Mouse (Mus musculus) myocyte (in vitro differentiated cells): ENCODE measurements at regions not wholly inside any gene's neighbourhood (a gene's known extent, or its start where the extent isn't known, plus 50 kb on each side); places are given as distances from the start of the nearest gene placed in this dataset.

Experiments used
- H3K27me3 ChIP-seq: one replicate; pipeline ENCODE4 v1.6.1; 2011; ENCODE audit not compliant: control insufficient read depth, insufficient read depth, insufficient read length
- H3K36me3 ChIP-seq: one replicate; pipeline ENCODE4 v1.6.1; 2011; ENCODE audit not compliant: control insufficient read depth, insufficient read depth
- H3K4me2 ChIP-seq: one replicate; pipeline ENCODE4 v1.6.1; 2011; ENCODE audit warnings: low read depth, control low read depth
- H3K4me3 ChIP-seq: one replicate; pipeline ENCODE4 v1.5.1; 2011; ENCODE audit warnings: mild to moderate bottlenecking, control low read depth, moderate library complexity
- H3K79me2 ChIP-seq: one replicate; pipeline ENCODE4 v1.6.1; 2011; ENCODE audit not compliant: control insufficient read depth, insufficient read depth
- H3ac ChIP-seq: one replicate; pipeline ENCODE4 v1.6.1; 2011; ENCODE audit not compliant: control insufficient read depth, insufficient read length
- CEBPB ChIP-seq: IDR thresholded peaks from 2 replicates; pipeline ENCODE4 v1.6.1; 2011; ENCODE audit warnings: mild to moderate bottlenecking, moderate library complexity; ENCODE audit not compliant: poor library complexity, insufficient read depth, severe bottlenecking
- E2F4 ChIP-seq: IDR thresholded peaks from one replicate; pipeline ENCODE4 v1.6.1; 2011; ENCODE audit warnings: mild to moderate bottlenecking, control low read depth, moderate library complexity; ENCODE audit not compliant: insufficient read depth
- MAX ChIP-seq: IDR thresholded peaks from one replicate; pipeline ENCODE4 v1.6.1; 2011; ENCODE audit warnings: low read depth, mild to moderate bottlenecking, control low read depth
- MYOD1 ChIP-seq, 3 experiments: IDR thresholded peaks; one replicate each; pipeline ENCODE4 v1.6.1; 2011; ENCODE audit warnings: control low read depth in 2 of 3, low read depth in 2 of 3, mild to moderate bottlenecking in 2 of 3, moderate library complexity in 1 of 3; ENCODE audit not compliant: insufficient read length in 2 of 3, control insufficient read depth in 1 of 3
- MYOG ChIP-seq, 3 experiments: IDR thresholded peaks; one replicate each; pipeline ENCODE4 v1.6.1; 2011; ENCODE audit warnings: control low read depth in 2 of 3, low read depth in 2 of 3, mild to moderate bottlenecking in 2 of 3; ENCODE audit not compliant: insufficient read length in 2 of 3, control insufficient read depth in 1 of 3, insufficient read depth in 1 of 3
- POLR2A ChIP-seq: IDR thresholded peaks from one replicate; pipeline ENCODE4 v1.6.1; 2011; ENCODE audit warnings: low read depth, mild to moderate bottlenecking, control low read depth, moderate library complexity; ENCODE audit not compliant: insufficient read length
- POLR2AphosphoS2 ChIP-seq: IDR thresholded peaks from one replicate; pipeline ENCODE4 v1.6.1; 2011; ENCODE audit warnings: low read depth, control low read depth; ENCODE audit not compliant: insufficient read length
- REST ChIP-seq: IDR thresholded peaks from one replicate; pipeline ENCODE4 v1.6.1; 2011; ENCODE audit warnings: mild to moderate bottlenecking, control low read depth, moderate library complexity; ENCODE audit not compliant: insufficient read depth, insufficient read length
- SRF ChIP-seq: IDR thresholded peaks from one replicate; pipeline ENCODE4 v1.6.1; 2011; ENCODE audit warnings: low read depth; ENCODE audit not compliant: control insufficient read depth, insufficient read length
- TCF12 ChIP-seq: IDR thresholded peaks from one replicate; pipeline ENCODE4 v1.6.1; 2011; ENCODE audit warnings: mild to moderate bottlenecking, control low read depth; ENCODE audit not compliant: poor library complexity, insufficient read depth, severe bottlenecking
- TCF3 ChIP-seq: IDR thresholded peaks from one replicate; pipeline ENCODE4 v1.6.1; 2011; ENCODE audit warnings: low read depth, control low read depth; ENCODE audit not compliant: insufficient read length
- USF1 ChIP-seq: IDR thresholded peaks from one replicate; pipeline ENCODE4 v1.6.1; 2011; ENCODE audit warnings: low read depth, mild to moderate bottlenecking, control low read depth, moderate library complexity

DNA sequence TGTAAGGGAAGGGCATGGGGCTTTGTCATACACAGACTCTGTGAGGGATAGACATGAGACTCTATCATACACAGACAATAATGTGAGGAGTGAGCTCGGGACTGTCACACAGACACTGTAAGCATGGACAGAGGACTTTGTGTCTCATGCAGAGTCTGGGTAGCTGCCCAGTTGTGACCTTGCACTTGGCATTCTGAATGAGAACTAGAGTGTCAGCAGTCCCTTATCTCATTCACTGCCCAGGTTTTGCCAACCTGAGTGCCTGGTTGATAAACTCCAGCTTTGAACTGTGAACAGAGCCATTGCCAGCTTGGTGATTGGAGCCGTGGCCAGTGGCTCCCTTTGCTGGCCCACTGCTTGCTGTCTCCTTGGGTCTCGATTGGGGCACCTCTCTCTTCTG lies 75.5 kb upstream of the Otos start:
- no peak for TF ChIP-seq POLR2AphosphoS2
- TF ChIP-seq TCF3 = no peak
- no peak for TF ChIP-seq TCF12
- TF ChIP-seq CEBPB = no peak
- H3K36me3 ChIP-seq = no peaks in the 10 kb centered on the region
- no peaks in the 10 kb centered on the region for H3K27me3 ChIP-seq
- no peak overlapping the region for H3K4me2 ChIP-seq
- no peaks in the 10 kb centered on the region for H3K79me2 ChIP-seq
- no peak overlapping the region for H3ac ChIP-seq
- no peak overlapping the region for H3K4me3 ChIP-seq

GRCm38 (mm10) chr1:92720567-92720966 lies 71.9 kb upstream of the Otos start:
- Histone ChIP-seq H3K36me3 (no peaks in the 10 kb centered on the region), H3K4me3 (no peak overlapping the region), H3K27me3 (no peaks in the 10 kb centered on the region), H3K4me2 (no peak overlapping the region), H3ac (no peak overlapping the region), H3K79me2 (no peaks in the 10 kb centered on the region)
- TF ChIP-seq MYOD1 (IDR thresholded peaks at IDR 0.05; ENCODE audit: control insufficient read depth in 1 of 3, insufficient read length in 2 of 3, low read depth in 2 of 3) = no peak
- no peak for TF ChIP-seq POLR2A
- TF ChIP-seq MAX = no peak
- TF ChIP-seq TCF3 = no peak
- TF ChIP-seq MYOG (IDR thresholded peaks at IDR 0.05; ENCODE audit: control insufficient read depth in 1 of 3, insufficient read depth in 1 of 3, insufficient read length in 2 of 3, low read depth in 2 of 3) = peak in 1 of 3 experiments; percentile 24

DNA sequence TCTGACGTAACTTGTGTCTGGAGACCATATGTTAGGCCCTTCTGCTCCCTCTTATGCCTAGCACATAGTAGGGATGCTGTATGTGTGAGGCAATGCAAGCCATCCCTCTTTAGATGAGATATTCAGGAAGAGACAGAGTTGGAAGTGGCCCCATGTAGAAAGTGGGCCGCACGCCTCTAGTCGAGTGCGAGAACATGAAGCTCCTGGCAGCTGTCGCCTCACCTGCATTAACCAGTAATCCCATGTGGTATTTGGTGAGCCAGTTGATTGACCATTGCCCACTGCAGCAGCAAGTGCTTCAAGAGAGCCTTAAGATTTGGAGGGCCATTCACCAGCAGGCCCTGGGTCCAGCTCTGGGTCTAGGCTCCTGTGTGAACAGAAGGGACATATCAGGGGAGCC lies 71.2 kb upstream of the Otos start:
- H3K79me2 ChIP-seq = no peaks in the 10 kb centered on the region
- no peaks in the 10 kb centered on the region for H3K36me3 ChIP-seq
- TF ChIP-seq MYOD1 (IDR thresholded peaks at IDR 0.05; ENCODE audit: control insufficient read depth in 1 of 3, insufficient read length in 2 of 3, low read depth in 2 of 3) (peak in 2 of 3 experiments; percentile 17 to 57), POLR2AphosphoS2 (no peak), CEBPB (no peak), MYOG (IDR thresholded peaks at IDR 0.05; ENCODE audit: control insufficient read depth in 1 of 3, insufficient read depth in 1 of 3, insufficient read length in 2 of 3, low read depth in 2 of 3) (peak in 1 of 3 experiments; percentile 52), TCF12 (no peak)
- no peak overlapping the region for H3ac ChIP-seq
- no peak overlapping the region for H3K4me2 ChIP-seq
- no peak overlapping the region for H3K4me3 ChIP-seq
- H3K27me3 ChIP-seq = no peaks in the 10 kb centered on the region

DNA sequence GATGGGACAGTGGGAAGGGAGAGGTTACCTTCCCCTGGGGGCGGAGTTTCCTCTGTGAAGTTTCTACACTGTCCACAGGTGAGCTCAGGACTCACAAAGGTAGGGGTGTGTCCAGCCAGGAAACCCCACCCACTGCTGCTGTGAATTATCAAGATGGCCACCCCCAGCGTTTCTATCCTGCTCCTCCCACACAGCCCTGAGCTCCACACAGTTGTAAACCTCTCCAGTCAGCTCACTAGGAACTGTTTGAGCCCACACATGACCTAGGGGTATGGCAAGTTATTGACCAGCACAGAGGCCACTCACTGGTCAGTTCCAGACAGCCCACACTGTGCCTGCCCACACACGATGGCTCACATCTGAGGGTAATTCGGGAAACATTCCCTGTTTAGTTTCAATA lies 69.5 kb upstream of the Otos start:
- Histone ChIP-seq H3K27me3 (no peaks in the 10 kb centered on the region), H3K36me3 (no peaks in the 10 kb centered on the region), H3K79me2 (no peaks in the 10 kb centered on the region), H3ac (no peak overlapping the region), H3K4me2 (peak overlapping the region; percentile 25), H3K4me3 (no peak overlapping the region)
- TF ChIP-seq MYOD1 (IDR thresholded peaks at IDR 0.05; ENCODE audit: control insufficient read depth in 1 of 3, insufficient read length in 2 of 3, low read depth in 2 of 3) (no peak), CEBPB (no peak), TCF3 (no peak), REST (no peak), USF1 (no peak), POLR2A (no peak), TCF12 (no peak), MYOG (IDR thresholded peaks at IDR 0.05; ENCODE audit: control insufficient read depth in 1 of 3, insufficient read depth in 1 of 3, insufficient read length in 2 of 3, low read depth in 2 of 3) (no peak), E2F4 (no peak), SRF (no peak), POLR2AphosphoS2 (no peak), MAX (no peak)

DNA sequence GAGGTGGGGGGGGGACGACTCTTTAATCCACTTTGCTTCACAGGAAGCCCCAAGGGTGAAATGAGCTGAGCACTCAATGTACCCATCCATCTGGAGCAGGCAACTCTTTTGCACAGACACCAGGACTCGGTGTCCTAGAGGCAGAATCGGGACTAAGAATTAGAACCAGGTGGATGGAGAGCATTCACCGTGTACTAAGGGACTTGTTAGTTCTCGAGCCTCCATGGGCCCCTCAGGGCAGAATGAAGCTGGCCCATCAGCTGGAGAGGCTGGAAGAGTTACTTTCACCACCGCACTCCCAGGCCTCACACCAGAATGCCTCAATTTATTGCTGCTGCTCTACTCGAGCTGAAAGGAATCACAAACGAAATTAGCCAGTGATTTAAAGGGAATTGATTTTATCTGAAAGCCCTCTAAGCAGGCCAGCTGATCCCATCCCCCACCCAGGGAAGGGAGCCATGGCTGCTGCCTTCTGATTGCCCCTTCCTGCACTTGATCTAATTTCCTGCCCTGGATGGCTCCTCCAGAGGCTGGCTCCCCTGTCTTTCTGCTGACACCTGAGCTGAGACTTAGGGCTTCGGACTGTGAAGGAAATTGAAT lies 66.2 kb upstream of the Otos start:
- TF ChIP-seq E2F4 = no peak
- TF ChIP-seq CEBPB = no peak
- TF ChIP-seq MYOD1 (IDR thresholded peaks at IDR 0.05; ENCODE audit: control insufficient read depth in 1 of 3, insufficient read length in 2 of 3, low read depth in 2 of 3) = no peak
- TF ChIP-seq TCF3 = no peak
- TF ChIP-seq SRF = no peak
- no peak for TF ChIP-seq POLR2AphosphoS2
- TF ChIP-seq POLR2A = no peak
- no peak for TF ChIP-seq TCF12
- no peak for TF ChIP-seq USF1
- TF ChIP-seq MYOG (IDR thresholded peaks at IDR 0.05; ENCODE audit: control insufficient read depth in 1 of 3, insufficient read depth in 1 of 3, insufficient read length in 2 of 3, low read depth in 2 of 3) = no peak
- no peak for TF ChIP-seq REST
- TF ChIP-seq MAX = no peak
- H3K36me3 ChIP-seq = no peaks in the 10 kb centered on the region
- H3K79me2 ChIP-seq = no peaks in the 10 kb centered on the region
- H3K4me2 ChIP-seq = no peak overlapping the region
- H3K4me3 ChIP-seq = no peak overlapping the region
- no peak overlapping the region for H3ac ChIP-seq
- no peaks in the 10 kb centered on the region for H3K27me3 ChIP-seq
